Mouse (Mus musculus) CD4-positive helper T cell, adult 2 months (primary cell): ENCODE data around the gene Slc7a1.
"Not testable (repeated sequence)": the region's sequence is repeated elsewhere in the genome, so short reads cannot be mapped to it uniquely, and the experiment has no call there.

Experiments
- DNase-seq: peaks from one replicate; pipeline ENCODE4 v3.0.0-alpha.2; 2012; ENCODE audit warnings: low read depth, missing footprints, low spot score

The Slc7a1 gene

GRCm38 (mm10) chr5:148326295-148326694 is 73.4 kb downstream of the Slc7a1 start:
- not testable (repeated sequence) for DNase-seq

GRCm38 (mm10) chr5:148325317-148325885 is 74.3 kb downstream of the Slc7a1 start:
- DNase-seq: peak; percentile 67

- no peak for DNase-seq
These were observed 84.8 kb downstream of the Slc7a1 start for GRCm38 (mm10) chr5:148314931-148315330.

- DNase-seq: peak; percentile 40
These were observed 87.3 kb downstream of the Slc7a1 start for GRCm38 (mm10) chr5:148312443-148312842.

- DNase-seq: peak; percentile 83
These were observed 88.9 kb downstream of the Slc7a1 start for GRCm38 (mm10) chr5:148310790-148311189.

- DNase-seq: no peak
These were observed 95.6 kb downstream of the Slc7a1 start for GRCm38 (mm10) chr5:148304112-148304511.

- DNase-seq: no peak
These were observed 96.7 kb downstream of the Slc7a1 start for GRCm38 (mm10) chr5:148302968-148303367.

GRCm38 (mm10) chr5:148293346-148293745 is 106.4 kb downstream of the Slc7a1 start:
- DNase-seq: no peak

GRCm38 (mm10) chr5:148292862-148293261 is 106.8 kb downstream of the Slc7a1 start:
- no peak for DNase-seq

GRCm38 (mm10) chr5:148289951-148290350 is 109.8 kb downstream of the Slc7a1 start:
- no peak for DNase-seq

- DNase-seq: no peak
These were observed 110.9 kb downstream of the Slc7a1 start for GRCm38 (mm10) chr5:148288804-148289203.

GRCm38 (mm10) chr5:148287529-148287928 is 112.2 kb downstream of the Slc7a1 start:
- no peak for DNase-seq

- no peak for DNase-seq
These were observed 116.1 kb downstream of the Slc7a1 start for GRCm38 (mm10) chr5:148283584-148283983.

- DNase-seq: no peak
These were observed 116.5 kb downstream of the Slc7a1 start for GRCm38 (mm10) chr5:148283177-148283576.

GRCm38 (mm10) chr5:148282631-148283030 is 117.1 kb downstream of the Slc7a1 start:
- no peak for DNase-seq

- no peak for DNase-seq
These were observed 117.6 kb downstream of the Slc7a1 start for GRCm38 (mm10) chr5:148282093-148282492.

- no peak for DNase-seq
These were observed 119.4 kb downstream of the Slc7a1 start for GRCm38 (mm10) chr5:148280321-148280720.

- no peak for DNase-seq
These were observed 121.5 kb downstream of the Slc7a1 start for GRCm38 (mm10) chr5:148278233-148278632.
